Mouse (Mus musculus): ENCODE data around the gene Nos2.

GRCm38 (mm10) chr11:78961221-78961620 lies 40.6 kb downstream of the Nos2 start:
- no peak for TF ChIP-seq CTCF (IDR thresholded peaks at IDR 0.05; ENCODE audit: low read depth)
- no peak for TF ChIP-seq EP300 (IDR thresholded peaks at IDR 0.05; ENCODE audit: low read depth)

Data from liver, embryonic 14.5 days (tissue).